Mouse (Mus musculus): ENCODE measurements around the gene Inpp4a. TPM values are rescaled to one million over a fixed set of nuclear protein-coding genes. Genes with fewer than 3 reads are reported as not detected.

The Inpp4a gene
- polyA plus RNA-seq, 1 experiment from 2014 or later: 14.1 TPM

DNA sequence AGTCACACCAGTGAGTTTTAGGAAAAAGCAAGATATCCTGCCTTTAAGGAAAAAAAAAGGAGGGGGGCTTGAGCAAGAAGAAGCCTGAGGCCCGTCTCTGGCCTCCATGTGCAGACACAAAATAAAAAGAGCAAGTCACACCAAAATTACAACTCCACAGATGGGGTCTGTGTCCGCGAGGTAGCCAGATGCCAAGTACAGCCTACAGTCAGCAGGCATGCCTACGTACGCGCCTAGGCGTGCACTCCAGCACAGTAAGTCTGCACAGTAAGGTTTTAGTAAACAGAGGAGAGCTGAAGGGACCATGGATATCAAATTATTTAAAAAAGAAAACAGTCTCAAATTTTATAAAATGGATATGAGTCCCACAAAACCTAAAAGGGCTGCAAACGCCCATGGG is 151.6 kb downstream of the Inpp4a start:
- WGBS: 90% methylated on average over 8 of the region's 8 CpGs
- Histone ChIP-seq H3K36me3 (ENCODE audit: control insufficient read depth, insufficient read depth, low read length) (peaks cover 21% of the 10 kb centered on the region; the same call in 1 of the 2 replicates), H3K27me3 (replicated peaks; ENCODE audit: control insufficient read depth, insufficient read depth, low read length) (no peaks in the 10 kb centered on the region), H3K9ac (ENCODE audit: low read length) (no peak overlapping the region), H3K4me3 (ENCODE audit: low read depth, low read length) (no peak overlapping the region), H3K9me3 (ENCODE audit: control insufficient read depth, low read length) (no peaks in the 10 kb centered on the region), H3K27ac (ENCODE audit: low read depth) (no peak overlapping the region), H3K4me1 (replicated peaks; ENCODE audit: control insufficient read depth, insufficient read depth, low read length) (no peaks in the 10 kb centered on the region), H3K4me2 (ENCODE audit: low read length) (no peak overlapping the region)
- no peak for ATAC-seq (replicated peaks; ENCODE audit: low FRiP score, low TSS enrichment, low read depth)
- DNase-seq (ENCODE audit: low spot score): no peak

DNA sequence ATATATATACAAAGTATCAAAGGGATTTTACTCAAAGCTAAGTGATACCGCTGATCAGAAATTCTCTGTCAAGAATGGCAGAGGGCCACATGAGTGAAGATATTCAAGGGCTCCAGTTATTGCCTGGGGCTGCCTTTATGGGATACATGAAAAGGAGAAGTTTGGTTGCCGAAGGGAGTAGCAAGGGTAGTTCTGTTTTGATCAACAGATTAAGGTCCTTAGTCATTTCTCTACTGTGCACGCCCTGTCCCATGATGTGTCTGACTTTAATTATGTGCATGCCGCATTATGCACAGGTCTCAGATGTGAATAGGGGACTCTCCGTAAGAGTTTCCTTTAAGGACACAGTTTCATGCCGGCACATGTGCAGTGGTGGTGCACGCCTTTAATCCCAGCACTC is 157.9 kb downstream of the Inpp4a start:
- H3K9ac ChIP-seq (ENCODE audit: low read length): no peak overlapping the region
- ATAC-seq (replicated peaks; ENCODE audit: low FRiP score, low TSS enrichment, low read depth) (no peak), DNase-seq (ENCODE audit: low spot score) (no peak)
- H3K36me3 ChIP-seq (ENCODE audit: control insufficient read depth, insufficient read depth, low read length): 0 out of 2 replicates have a peak, but pooled peaks cover 4% of the 10 kb centered on the region
- no peaks in the 10 kb centered on the region for H3K9me3 ChIP-seq (ENCODE audit: control insufficient read depth, low read length)
- no peak overlapping the region for H3K27ac ChIP-seq (ENCODE audit: low read depth)
- no peaks in the 10 kb centered on the region for H3K27me3 ChIP-seq (replicated peaks; ENCODE audit: control insufficient read depth, insufficient read depth, low read length)
- no peak overlapping the region for H3K4me3 ChIP-seq (ENCODE audit: low read depth, low read length)
- WGBS: 91% methylated on average over 7 of the region's 7 CpGs
- H3K4me1 ChIP-seq (replicated peaks; ENCODE audit: control insufficient read depth, insufficient read depth, low read length): no peaks in the 10 kb centered on the region
- H3K4me2 ChIP-seq (ENCODE audit: low read length): no peak overlapping the region

Other genes starting within 250 kb of the Inpp4a start
- gene Cnga3, start 85.4 kb upstream of the Inpp4a start, polyA plus RNA-seq (2014; fragmentation: Nextera tagmentation; extraction: Ambion mirVana): 0.09 and 0.26 TPM in 2 replicates
- 53.6 and 60.3 TPM in 2 replicates for gene Coa5, start 130.2 kb downstream of the Inpp4a start, polyA plus RNA-seq (2014; fragmentation: Nextera tagmentation; extraction: Ambion mirVana)
- gene Unc50, start 130.3 kb downstream of the Inpp4a start, polyA plus RNA-seq (2014; fragmentation: Nextera tagmentation; extraction: Ambion mirVana): 133 and 149 TPM in 2 replicates
- gene Mgat4a, start 241.2 kb downstream of the Inpp4a start, polyA plus RNA-seq (2014; fragmentation: Nextera tagmentation; extraction: Ambion mirVana): 29.6 and 34.6 TPM in 2 replicates